Mouse (Mus musculus) layer of hippocampus, postnatal 25 days (tissue): ENCODE results near the gene Gne. TPM values are rescaled to one million over a fixed set of nuclear protein-coding genes. Genes with fewer than 3 reads are reported as not detected.
"Not testable (repeated sequence)": the region's sequence is repeated elsewhere in the genome, so short reads cannot be mapped to it uniquely, and the experiment has no call there.

Experiments
- DNase-seq, 2 experiments: peaks; one replicate each; pipeline ENCODE4 v3.0.0; 2022; ENCODE audit warnings: mixed read lengths in 2 of 2, low spot score in 1 of 2; ENCODE audit errors: extremely low spot score in 1 of 2
- total RNA-seq, 2 experiments: library from RNA; stranded (reverse); gene quantifications; 2 replicates each; pipeline ENCODE4 v1.2.3; 2021

Gene Gne
- total RNA-seq, 2 experiments from 2014 or later = 46.3 to 47.5 TPM

DNA sequence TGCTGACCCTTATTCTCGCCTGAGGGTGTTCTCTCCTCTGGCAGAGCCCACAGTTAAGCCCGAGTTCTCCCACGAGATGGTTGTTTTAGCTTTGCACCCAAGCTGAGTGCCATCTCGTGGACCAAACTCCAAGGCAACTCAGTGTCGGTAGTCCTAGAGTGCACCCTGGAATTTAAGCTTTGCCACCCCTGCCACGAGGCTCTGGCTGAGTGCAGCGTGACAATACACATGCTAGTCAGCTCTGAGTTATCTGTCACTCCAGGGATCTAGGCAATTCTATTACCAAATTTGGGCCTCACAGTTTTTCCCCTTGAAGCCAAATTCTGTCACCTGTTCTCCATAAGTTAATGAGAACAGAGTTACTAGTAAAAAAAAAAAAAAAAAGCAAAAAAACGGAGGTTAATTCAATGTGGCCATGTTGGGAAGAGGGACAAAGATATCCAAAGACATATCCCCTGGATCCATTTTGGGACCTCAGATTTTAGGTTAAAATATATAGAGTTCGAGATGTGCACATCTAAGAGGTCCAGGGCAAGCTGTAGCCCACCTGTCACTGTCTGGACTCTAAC, 11.0 kb downstream of the Gne start:
- DNase-seq = no peak

DNA sequence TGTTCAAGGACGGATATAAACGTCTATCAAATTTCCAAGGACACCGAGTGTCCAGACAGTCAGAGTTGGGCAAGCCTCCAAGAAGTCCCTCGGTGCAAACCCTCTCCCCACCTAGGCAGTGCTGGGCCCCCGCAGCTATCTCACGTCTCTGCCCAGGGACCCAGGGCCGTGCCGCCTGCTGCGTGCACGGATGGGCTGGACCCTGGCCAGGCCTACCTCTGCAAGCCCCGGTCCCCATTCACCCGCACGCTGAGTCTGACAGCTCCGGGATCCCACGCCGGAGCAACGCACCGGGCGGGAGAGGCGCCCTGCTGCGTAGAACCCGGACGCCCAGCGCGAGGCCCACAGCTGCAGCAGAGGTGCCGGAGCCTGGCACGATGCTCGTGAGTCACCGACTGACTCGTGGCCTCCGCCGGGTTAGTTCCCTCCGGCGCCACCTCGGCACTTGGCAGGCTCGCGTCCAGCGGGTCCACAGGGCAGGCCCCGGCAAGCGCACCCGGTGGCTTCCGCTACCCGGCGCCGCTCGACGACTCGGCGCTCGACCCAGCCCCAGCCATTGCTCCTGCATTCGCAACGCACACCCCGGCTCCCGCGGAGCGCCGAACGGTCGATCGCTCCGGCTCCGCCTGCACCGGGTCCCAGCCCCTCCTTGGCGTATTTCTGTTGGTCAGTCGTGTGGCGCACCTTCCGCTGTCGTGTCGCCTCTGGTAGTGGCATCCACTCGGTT, 11.7 kb downstream of the Gne start:
- DNase-seq = peak; percentile 76 to 88

DNA sequence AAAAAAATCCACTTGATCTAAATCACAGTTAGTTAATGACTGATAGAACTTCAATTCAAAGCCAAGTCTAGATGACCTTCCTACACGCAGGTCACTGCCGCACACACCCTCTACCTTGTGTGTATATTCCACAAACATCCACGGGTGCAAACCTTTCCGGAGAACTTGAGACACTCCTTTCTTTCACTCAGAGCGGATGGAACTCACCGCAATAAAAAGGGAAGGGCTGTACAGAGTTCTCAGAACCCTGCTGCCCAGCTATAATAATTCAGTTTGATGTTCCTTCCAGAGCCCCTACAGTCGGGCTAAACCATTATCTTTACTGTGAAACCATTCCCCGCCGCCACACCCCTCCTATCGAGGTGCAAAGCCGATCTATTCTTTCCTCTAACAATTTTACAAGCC, 12.2 kb downstream of the Gne start:
- peak in 1 of 2 experiments; percentile 13 for DNase-seq

DNA sequence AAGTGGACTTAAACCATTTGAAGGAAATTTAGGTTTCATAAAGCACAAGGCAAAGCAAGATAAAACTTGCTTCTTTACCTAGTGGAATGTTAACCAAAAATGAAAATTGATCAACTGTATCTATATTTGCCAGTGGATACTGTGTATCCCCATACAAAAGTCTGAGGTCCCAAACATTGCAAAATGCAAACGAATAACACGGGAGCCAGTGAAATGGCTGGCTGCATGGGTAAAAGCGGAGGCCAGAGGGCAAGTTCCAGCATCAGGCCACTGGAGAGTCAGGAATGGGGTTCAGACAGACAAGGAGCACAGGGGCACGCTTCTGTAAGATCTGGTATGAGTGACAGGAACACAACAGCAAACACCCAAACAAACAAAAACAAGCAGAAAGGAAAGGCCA, 13.3 kb downstream of the Gne start:
- no peak for DNase-seq

DNA sequence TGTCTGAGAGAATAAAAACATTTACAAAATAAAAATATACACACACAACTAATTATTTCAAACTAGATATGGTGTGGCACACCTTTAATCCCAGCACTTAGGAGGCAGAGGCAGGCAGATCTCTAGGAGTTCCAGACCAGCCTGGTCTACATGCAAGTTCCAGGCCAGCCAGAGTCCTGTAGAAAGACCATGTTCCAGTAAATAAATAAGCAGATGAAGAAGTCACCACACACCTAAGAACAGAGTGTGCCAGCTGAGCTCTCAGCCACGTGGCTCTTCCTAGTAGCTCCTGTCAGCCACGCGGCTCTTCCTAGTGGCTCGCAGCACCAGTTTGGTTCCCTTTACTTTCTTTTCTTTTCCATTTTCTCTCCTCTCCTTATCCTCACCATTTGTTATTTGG, 14.6 kb downstream of the Gne start:
- DNase-seq = no peak

DNA sequence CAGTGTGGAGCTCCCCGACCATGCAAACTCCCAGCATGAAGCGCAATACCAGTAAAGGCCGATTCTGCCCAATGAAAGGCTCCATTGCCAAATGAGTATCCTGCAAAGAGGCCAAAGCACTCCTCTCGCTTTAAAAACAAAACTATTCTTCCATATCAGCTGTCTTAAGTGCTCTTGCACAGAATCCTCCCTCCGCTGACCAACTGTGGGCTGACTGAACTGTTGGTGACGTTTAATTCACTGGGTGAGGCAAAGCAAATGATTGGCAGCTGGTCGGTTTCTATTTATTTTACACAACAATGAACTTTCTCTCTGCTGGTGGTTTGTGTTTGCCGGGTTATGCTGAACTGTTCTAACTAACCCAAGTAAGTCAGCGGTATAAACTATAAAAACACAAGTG, 15.2 kb downstream of the Gne start:
- no peak for DNase-seq

DNA sequence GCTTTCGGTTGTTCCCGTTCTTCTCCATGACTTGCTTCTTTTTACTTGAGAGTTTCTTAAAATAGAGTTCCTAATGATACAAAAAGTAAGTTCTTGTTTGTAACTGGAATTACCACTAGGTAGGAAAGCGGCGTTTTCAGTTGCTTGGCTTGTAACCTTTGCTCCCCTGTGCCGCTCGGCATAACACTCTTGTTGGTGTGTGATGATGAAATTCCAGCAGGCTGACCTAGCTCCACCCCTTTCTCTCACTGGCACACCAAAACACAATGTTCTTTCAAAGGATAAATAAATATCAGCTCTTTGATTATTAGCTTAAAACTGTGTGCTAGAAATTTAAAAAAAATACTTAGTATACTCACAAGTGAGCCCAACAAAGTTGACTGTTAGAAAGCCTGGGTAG, 17.1 kb downstream of the Gne start:
- DNase-seq = no peak

DNA sequence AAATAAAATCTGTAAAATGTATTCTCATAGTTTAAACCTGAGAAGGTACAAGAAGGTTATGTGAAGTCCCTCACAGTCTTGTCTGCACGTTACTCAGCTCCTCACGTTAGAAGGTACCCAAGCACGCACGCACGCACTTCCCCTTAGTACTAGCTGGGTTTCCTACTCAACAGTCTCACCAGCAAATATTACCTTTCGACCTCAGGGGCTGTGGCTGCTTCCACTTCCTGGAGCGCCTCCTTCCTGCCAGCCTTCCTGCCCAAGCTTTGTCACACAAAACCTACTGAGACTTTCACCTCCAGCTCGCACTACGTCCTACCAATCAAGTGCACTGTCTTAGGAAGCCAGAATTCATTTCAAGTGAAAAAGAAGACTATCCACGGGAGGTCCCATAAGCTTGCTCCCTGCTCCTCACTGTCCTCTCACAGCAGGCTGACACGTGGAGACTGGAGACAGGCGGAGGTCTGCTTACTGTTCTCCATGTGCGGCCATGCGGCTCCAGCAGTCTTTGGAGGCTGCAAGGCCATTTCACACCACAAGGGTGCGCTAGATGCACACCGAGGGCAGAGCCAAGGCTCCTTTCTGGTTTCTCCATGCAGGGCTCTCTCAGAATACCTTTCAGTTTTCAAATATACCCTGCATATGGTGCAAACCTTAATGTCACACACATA, 18.5 kb downstream of the Gne start:
- DNase-seq = peak; percentile 92 to 98

DNA sequence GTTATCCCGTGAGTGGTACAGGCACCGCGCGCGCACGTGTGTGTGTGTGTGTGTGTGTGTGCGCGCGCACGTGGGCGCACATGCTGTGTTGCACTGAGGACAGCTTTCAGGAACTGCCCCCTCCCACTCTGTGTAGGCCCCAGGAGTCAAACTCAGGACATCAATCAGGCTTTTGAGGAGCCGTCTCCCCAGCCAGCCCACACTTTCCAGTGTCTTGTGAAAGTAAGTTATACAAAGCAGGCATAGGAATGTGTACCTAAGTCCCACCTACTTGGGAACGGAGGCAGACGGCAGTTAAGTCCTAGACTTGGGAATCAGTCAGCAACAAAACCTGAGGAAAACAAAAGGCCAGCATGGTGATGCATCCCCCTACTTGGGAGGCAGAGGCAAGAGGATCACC, 21.2 kb downstream of the Gne start:
- no peak for DNase-seq

DNA sequence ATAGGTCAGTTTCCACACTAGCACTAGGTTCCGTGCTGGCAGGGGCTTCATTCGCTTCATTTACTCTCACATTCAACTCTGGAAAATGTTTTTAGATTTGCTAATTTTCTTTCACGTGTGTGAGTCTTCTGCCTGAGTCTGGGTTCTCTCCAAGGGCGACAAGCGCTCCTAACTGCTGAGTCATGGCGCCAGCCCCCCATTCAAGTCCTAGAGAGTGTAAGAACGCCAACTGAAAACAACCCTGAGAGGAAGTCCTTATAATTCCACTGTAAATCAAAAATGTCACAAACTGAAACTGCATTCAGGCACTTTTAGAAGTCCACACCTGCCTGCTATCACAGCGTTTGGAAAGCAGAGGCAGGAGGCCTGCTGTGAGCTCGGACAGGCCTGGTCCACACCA, 21.9 kb downstream of the Gne start:
- DNase-seq = no peak

DNA sequence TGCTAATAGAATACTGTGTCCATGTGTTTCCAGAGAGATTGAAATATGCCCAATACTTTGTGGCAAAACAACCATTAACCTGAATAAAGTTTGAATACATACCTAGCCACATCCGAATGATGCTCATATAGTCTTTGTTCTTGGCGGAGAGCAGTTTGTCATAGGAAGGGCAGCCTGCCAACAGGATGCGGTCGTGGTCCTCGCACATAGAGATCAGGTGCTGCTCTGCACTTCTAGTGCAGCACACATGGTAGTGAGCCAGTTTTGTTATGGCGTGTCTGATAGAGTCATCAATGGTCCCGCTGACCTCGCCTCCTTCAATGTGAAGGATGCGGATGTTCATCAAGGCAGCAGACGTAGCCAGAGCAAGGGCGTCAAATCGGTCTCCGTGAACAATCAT, 24.3 kb downstream of the Gne start:
- DNase-seq = no peak

DNA sequence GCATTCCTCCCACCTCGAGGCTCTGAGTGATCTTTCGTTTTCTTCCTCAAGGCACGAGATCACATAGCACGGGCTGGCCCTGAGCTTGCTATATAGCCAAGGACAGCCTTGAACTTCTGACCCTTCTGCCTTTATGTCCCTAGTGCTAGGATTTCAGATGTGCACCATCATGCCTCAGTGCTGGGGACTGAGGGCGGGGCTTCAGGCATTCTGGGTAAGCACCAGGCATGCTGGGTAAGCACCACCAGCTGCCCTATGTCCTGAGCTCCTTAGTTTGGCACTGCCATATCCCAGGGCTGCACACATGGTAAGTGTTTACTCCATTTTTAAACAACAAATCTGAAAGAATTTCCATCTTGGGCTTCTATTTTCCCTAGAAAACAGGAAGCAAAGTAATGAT, 34.2 kb downstream of the Gne start:
- no peak for DNase-seq

DNA sequence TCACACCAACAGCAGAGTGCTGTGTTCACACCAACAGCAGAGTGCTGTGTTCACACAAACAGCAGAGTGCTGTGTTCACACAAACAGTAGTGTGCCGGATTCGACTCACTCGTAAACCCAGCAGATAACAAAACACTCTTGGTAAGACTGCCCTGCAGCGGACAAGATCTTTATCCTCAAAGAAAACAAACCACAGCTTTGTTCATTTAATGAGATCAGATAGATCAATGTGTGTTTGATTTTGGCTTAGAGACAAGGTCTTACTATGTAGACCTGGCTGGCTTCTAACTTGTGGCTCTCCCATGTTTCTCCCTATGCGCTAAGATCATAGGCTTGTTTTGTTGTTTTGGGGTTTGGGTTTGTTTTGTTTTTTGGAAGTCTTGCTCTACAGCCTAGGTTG, 37.9 kb downstream of the Gne start:
- DNase-seq = no peak

DNA sequence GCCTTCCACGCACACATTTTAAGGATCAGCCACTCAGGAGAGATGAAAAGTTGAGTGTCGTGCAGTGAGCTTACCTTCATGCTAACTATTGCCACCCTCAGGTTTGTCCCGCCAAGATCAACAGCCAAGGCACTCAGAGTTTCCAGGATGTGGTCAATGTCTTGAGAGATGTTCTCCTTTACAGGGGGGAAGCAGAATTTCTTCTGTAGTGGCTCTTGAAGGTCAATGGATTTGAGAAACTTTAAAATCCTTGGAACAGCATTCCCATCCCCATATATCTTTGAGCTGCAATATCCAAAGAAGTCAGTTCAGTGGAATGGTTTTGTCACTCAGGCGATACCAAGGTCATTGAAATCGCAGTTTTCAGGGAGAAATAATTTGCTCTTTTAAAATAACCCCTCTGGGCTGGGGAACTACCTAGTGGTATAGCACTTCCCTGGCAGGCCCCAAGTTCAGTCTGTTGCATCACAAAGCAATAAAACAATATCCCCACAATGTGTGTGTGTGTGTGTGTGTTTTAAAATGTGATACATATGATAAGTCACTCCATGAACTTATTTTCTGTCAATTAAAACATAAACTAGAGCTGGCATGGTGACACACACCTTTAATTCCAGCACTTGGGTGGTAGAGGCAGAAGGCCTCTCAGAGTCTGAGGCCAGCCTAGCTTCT, 39.2 kb downstream of the Gne start:
- DNase-seq = no peak

DNA sequence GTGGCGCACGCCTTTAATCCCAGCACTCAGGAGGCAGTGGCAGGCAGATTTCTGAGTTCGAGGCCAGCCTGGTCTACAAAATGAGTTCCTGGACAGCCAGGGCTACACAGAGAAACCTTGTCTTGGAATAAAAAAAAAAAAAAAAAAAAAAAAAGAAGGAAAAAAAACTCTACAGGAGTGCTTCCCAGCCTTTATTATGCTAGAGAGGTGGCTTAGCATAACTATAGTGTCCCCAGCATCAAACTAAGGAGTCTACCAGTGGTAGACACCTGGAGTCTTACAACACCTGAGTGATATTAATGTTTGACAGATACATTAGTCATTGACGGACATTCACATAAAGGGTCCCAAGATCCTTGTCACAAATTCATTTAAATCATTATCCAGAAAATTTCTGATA, 40.8 kb downstream of the Gne start:
- not testable (repeated sequence) for DNase-seq

DNA sequence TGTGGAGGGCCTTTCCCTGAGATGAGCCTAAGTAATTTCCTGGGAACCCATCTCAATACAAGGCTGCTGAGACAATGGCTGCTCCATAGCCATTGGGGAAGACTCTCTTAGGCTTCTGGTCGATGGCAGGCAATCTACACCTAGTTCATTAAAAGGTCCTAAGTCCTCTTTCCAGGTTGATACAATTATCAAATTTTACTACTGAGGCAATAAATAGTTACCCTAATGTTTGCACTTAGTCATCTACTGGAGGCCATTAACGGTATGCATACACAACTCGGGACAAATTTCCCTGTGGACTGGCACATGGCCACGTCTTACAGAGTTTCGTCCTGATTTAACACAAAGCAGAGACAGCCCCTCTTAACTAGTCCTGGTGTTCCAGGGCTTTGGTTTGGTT, 41.5 kb downstream of the Gne start:
- DNase-seq = no peak

DNA sequence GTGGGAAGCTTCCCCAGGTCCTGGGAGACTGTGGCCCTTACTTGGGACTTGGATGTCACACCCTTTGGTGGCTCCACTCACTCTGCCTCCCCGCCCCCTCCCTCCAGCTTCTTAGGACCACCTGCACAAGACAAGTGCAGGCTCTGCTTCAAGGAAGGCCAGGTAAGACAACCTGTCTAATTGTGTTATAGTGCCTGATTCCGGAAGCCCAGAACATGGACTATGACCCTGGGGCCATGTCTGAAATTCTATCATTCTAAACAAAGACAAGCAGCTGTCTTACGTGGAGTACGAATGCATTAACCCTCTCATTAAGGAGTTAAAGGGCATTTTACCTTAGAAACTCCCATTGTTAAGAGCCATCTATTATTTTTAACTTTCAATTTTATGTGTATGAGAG, 43.2 kb downstream of the Gne start:
- DNase-seq = no peak

DNA sequence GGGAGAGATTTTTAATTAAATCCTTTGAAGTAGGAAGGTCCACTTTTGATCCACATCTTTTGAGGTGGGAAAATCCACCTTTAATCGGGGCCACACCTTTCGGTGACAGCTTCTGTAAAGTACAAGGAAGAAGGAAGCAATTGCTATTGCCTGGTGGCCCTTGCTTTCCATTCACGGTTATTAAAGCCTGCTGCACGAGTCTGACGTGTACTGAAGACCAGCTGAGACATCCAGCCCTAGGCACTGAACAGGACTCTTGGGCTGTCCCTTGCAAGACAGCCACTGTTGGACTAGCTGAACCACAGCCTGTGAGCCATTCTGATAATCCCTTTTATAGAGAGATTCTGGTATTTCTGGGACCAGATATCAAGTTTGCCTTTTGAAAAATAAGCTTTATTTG, 47.5 kb downstream of the Gne start:
- no peak for DNase-seq

DNA sequence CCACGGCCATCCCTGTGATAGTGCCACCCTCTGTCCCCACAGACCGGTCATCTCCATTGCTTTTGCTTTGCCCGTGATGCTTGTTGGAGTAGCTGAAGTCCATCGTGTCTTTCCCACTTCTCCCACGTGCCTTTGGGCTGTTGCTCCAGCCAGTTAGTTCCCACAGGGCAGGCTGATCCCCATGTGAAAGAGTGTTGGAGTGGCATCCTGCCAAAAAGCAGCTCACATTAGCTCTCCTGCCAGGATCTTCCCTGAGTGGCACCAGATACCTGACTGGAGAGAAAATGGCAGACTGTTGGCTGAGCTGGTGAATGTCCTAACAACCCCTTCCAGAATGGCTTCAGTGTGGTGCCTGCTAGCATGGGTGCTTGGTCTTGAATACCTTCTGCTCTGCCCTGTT, 52.5 kb downstream of the Gne start:
- DNase-seq = peak in 1 of 2 experiments; percentile 21

DNA sequence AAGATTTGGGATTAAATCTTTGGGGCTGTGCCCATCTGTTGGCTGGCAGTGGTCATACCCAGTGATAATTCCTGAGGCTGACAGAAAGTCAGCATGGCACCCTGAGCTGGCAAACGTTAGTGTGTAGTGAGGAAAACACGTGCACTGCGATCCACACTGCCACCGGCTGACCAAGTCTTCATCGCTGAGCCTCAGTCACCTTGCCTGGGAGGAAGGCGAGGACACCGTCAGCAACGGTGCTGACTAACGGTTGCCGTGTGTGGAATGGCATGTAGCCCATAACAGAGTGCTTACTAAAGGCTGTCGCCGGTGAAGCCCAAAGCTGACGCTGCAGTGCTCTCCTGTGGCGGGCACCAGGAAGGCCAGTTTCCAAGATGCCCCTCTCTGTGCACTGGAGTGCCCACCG, 54.3 kb downstream of the Gne start:
- no peak for DNase-seq

DNA sequence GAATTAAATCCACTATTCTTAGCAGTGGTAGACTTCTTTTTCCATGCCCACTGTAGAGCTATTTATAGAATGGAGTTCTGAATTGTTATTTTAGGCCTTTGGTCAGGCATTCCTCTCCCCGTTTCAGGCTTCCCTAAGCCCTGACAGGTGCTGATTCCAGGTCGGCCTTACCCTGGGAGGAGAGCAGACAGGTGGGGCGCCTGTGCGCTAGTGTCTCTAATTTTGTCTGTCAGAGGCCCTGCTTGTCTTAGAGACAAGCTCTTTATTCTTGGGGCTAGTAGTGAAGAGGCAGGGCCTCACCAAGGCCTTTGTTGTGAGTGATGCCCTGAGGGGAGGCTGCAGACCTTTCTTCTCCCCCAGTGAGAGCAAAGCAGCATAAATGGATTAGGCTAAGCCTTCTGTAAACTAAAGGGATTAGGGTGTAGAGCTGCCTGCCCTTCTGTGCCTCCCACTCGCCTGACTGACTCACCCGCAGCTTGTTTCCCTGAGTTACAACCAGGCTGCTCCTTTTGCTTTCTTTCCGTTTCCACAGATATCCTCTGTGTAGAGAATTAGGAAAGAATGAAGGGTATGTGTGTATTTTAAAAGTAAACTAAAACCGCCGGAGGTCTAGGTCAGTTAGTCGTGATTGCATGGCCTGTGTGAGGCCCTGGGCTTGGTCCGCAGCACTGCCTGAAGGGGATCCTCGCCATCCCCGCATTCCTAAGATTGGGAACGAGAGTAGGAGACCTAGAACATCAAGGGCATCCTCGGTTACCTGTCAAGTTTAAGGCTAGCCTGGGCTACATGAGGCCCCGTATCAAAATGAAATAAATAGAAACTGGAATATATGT, 55.5 kb downstream of the Gne start:
- peak; percentile 28 for DNase-seq
